Mouse (Mus musculus): ENCODE data around the gene Olfr382. TPM values are rescaled to one million over a fixed set of nuclear protein-coding genes. Genes with fewer than 3 reads are reported as not detected.
"Not testable (repeated sequence)": the region's sequence is repeated elsewhere in the genome, so short reads cannot be mapped to it uniquely, and the experiment has no call there.

The Olfr382 gene
- not detected in 2 replicates for polyA plus RNA-seq (2014; fragmentation: Nextera tagmentation; extraction: Ambion mirVana)

DNA sequence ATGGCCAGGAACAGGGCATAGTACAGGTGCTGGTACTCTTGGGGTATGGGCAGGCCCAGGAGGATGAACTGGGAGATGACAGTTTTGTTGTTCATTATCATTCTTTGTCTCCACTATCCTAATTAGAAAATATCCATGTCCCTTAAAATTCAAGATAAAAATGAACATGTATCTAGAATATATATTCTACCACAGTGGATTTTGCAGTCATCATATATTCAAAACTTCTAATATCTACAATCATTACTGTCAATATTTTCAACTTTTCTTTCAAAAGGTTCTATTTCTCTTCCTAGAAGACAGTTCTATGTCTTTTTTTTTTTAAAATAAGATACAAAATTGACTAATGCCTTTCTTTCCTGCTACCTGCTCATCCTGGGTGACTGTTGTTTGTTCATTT, at the start of gene Olfr382:
TSS of gene Olfr382 (minus strand) at position 101 of the 400 bp plus-strand sequence.
- Histone ChIP-seq H3K4me2 (replicated peaks; ENCODE audit: low read depth, low read length) (no peak within 1 kb of the TSS), H3K9me3 (ENCODE audit: control insufficient read depth, low read length) (peaks cover 3% of the 10 kb centered on the region; the same call in 1 of the 2 replicates), H3K27me3 (ENCODE audit: control insufficient read depth, insufficient read depth, low read length) (no peaks in the 10 kb centered on the region), H3K27ac (ENCODE audit: low read depth, low read length) (no peak within 1 kb of the TSS), H3K36me3 (ENCODE audit: control insufficient read depth, insufficient read depth, low read length) (no peaks in the 10 kb centered on the region), H3K9ac (ENCODE audit: low read depth, low read length) (no peak within 1 kb of the TSS), H3K4me3 (ENCODE audit: low read depth, low read length) (no peak within 1 kb of the TSS), H3K4me1 (replicated peaks; ENCODE audit: control insufficient read depth, insufficient read depth, low read length) (no peaks in the 10 kb centered on the region)
- no peak for ATAC-seq (ENCODE audit: low FRiP score)
- no peak for DNase-seq (ENCODE audit: low spot score)

- H3K4me2 ChIP-seq (replicated peaks; ENCODE audit: low read depth, low read length); H3K9ac ChIP-seq (ENCODE audit: low read depth, low read length); H3K9me3 ChIP-seq (ENCODE audit: control insufficient read depth, low read length); H3K27ac ChIP-seq (ENCODE audit: low read depth, low read length); H3K4me3 ChIP-seq (ENCODE audit: low read depth, low read length); H3K27me3 ChIP-seq (ENCODE audit: control insufficient read depth, insufficient read depth, low read length); DNase-seq (ENCODE audit: low spot score); H3K36me3 ChIP-seq (ENCODE audit: control insufficient read depth, insufficient read depth, low read length); H3K4me1 ChIP-seq (replicated peaks; ENCODE audit: control insufficient read depth, insufficient read depth, low read length); ATAC-seq (ENCODE audit: low FRiP score): not testable (repeated sequence)
- 100% methylated on average over 1 of the region's 1 CpGs for WGBS
Measured at GRCm38 (mm10) chr11:73528971-73529370, 12.0 kb upstream of the Olfr382 start.

DNA sequence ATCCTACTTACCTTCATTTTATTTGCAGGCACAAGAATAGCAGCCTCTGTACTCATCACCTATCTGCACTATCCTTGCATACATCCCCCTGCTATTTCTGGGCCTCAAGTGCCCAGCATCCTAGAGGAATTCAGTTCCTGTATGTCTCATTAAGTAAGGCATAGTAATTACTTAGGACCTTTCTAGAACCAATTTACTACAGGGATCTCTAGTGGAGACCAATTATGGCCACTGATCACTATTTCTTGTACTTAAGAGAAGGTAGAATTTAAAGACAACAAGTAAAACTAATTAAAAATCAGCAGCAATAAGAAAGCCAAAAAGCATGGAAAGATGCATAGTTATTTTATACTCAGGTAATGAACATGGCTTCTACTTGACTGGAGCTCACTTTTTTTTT, 25.5 kb downstream of the Olfr382 start, which contains the start of gene Olfr381:
TSS of gene Olfr381 (minus strand) at position 101 of the 400 bp plus-strand sequence.
- no peak within 1 kb of the TSS for H3K27ac ChIP-seq (ENCODE audit: low read depth, low read length)

More for the DNA sequence above, 25.5 kb downstream of the Olfr382 start, which contains the start of gene Olfr381:
- H3K4me3 ChIP-seq (ENCODE audit: low read depth, low read length), result no peak within 1 kb of the TSS
- no peak within 1 kb of the TSS for H3K9ac ChIP-seq (ENCODE audit: low read depth, low read length)
- no peaks in the 10 kb centered on the region for H3K27me3 ChIP-seq (ENCODE audit: control insufficient read depth, insufficient read depth, low read length)
- no peaks in the 10 kb centered on the region for H3K36me3 ChIP-seq (ENCODE audit: control insufficient read depth, insufficient read depth, low read length)
- ATAC-seq (ENCODE audit: low FRiP score) (no peak), DNase-seq (ENCODE audit: low spot score) (no peak)
- H3K4me2 ChIP-seq (replicated peaks; ENCODE audit: low read depth, low read length), result no peak within 1 kb of the TSS
- no peaks in the 10 kb centered on the region for H3K4me1 ChIP-seq (replicated peaks; ENCODE audit: control insufficient read depth, insufficient read depth, low read length)
- no peaks in the 10 kb centered on the region for H3K9me3 ChIP-seq (ENCODE audit: control insufficient read depth, low read length)

Other genes starting within 250 kb of the Olfr382 start
- gene Trpv3, start 249.8 kb downstream of the Olfr382 start, polyA plus RNA-seq (2014; fragmentation: Nextera tagmentation; extraction: Ambion mirVana), result 0.03 TPM in 1 of 2 replicates, not detected in the other
- gene Aspa, start 187.6 kb downstream of the Olfr382 start, polyA plus RNA-seq (2014; fragmentation: Nextera tagmentation; extraction: Ambion mirVana), result 0.56 and 0.97 TPM in 2 replicates
- gene Gm49340, start 187.5 kb downstream of the Olfr382 start, polyA plus RNA-seq (2014; fragmentation: Nextera tagmentation; extraction: Ambion mirVana), result not detected in 2 replicates
- gene Spata22, start 187.5 kb downstream of the Olfr382 start, polyA plus RNA-seq (2014; fragmentation: Nextera tagmentation; extraction: Ambion mirVana), result not detected in 2 replicates
- gene Olfr20, start 166.4 kb downstream of the Olfr382 start, polyA plus RNA-seq (2014; fragmentation: Nextera tagmentation; extraction: Ambion mirVana), result not detected in 2 replicates
- not detected in 2 replicates for gene Olfr376, start 146.0 kb downstream of the Olfr382 start, polyA plus RNA-seq (2014; fragmentation: Nextera tagmentation; extraction: Ambion mirVana)
- gene Olfr1, start 117.6 kb downstream of the Olfr382 start, polyA plus RNA-seq (2014; fragmentation: Nextera tagmentation; extraction: Ambion mirVana), result not detected in 2 replicates
- not detected in 2 replicates for gene Olfr378, start 88.7 kb downstream of the Olfr382 start, polyA plus RNA-seq (2014; fragmentation: Nextera tagmentation; extraction: Ambion mirVana)
- gene Olfr380, start 59.7 kb downstream of the Olfr382 start, polyA plus RNA-seq (2014; fragmentation: Nextera tagmentation; extraction: Ambion mirVana), result not detected in 2 replicates
- gene Olfr381, start 25.6 kb downstream of the Olfr382 start, polyA plus RNA-seq (2014; fragmentation: Nextera tagmentation; extraction: Ambion mirVana), result not detected in 2 replicates
- not detected in 2 replicates for gene Olfr385, start 75.8 kb upstream of the Olfr382 start, polyA plus RNA-seq (2014; fragmentation: Nextera tagmentation; extraction: Ambion mirVana)
- gene Olfr384, start 81.4 kb upstream of the Olfr382 start, polyA plus RNA-seq (2014; fragmentation: Nextera tagmentation; extraction: Ambion mirVana), result not detected in 2 replicates
- not detected in 2 replicates for gene Zfp735, start 171.6 kb upstream of the Olfr382 start, polyA plus RNA-seq (2014; fragmentation: Nextera tagmentation; extraction: Ambion mirVana)